Mouse (Mus musculus) liver, embryonic 13.5 days (tissue): ENCODE data around the gene Nmbr. TPM values are rescaled to one million over a fixed set of nuclear protein-coding genes. Genes with fewer than 3 reads are reported as not detected.

Experiments used
- ATAC-seq: fragments of 200-750 bp; cut with Nextera tagmentation; 2 replicates; pipeline ENCODE4 v1.8.0; 2017; ENCODE audit warnings: low read depth, mild to moderate bottlenecking, moderate number of reproducible peaks, moderate library complexity
- DNase-seq: peaks from one replicate; pipeline ENCODE4 v3.0.0; 2022
- H3K27ac ChIP-seq: fragments of 300-500 bp; sonication (generic); 2 replicates; pipeline ENCODE4 v1.5.1; 2015; ENCODE audit warnings: moderate library complexity, mild to moderate bottlenecking, inconsistent platforms
- H3K27me3 ChIP-seq: fragments of 300-500 bp; sonication (generic); 2 replicates; pipeline ENCODE4 v1.6.1; 2015; ENCODE audit warnings: mild to moderate bottlenecking, inconsistent platforms
- H3K36me3 ChIP-seq: fragments of 300-500 bp; sonication (generic); 2 replicates; pipeline ENCODE4 v1.6.1; 2015; ENCODE audit warnings: mild to moderate bottlenecking, inconsistent platforms
- H3K4me1 ChIP-seq: fragments of 300-500 bp; sonication (generic); replicated peaks from 2 replicates; pipeline ENCODE4 v1.6.1; 2015; ENCODE audit warnings: inconsistent platforms
- H3K4me2 ChIP-seq: fragments of 300-500 bp; sonication (generic); 2 replicates; pipeline ENCODE4 v1.6.1; 2015; ENCODE audit warnings: inconsistent platforms, mild to moderate bottlenecking, moderate library complexity
- H3K4me3 ChIP-seq: fragments of 300-500 bp; sonication (generic); replicated peaks from 2 replicates; pipeline ENCODE4 v1.5.1; 2015; ENCODE audit warnings: mild to moderate bottlenecking, inconsistent platforms
- H3K9ac ChIP-seq: fragments of 300-500 bp; sonication (generic); 2 replicates; pipeline ENCODE4 v1.6.1; 2015; ENCODE audit warnings: mild to moderate bottlenecking, inconsistent platforms
- H3K9me3 ChIP-seq: fragments of 300-500 bp; sonication (generic); replicated peaks from 2 replicates; pipeline ENCODE4 v1.6.1; 2016; ENCODE audit warnings: inconsistent platforms
- WGBS: fragments of 180-500 bp; shearing (Covaris S2); methylation state at CpG from one replicate; pipeline ENCODE4 v1.1.7; 2015; ENCODE audit not compliant: insufficient replicate concordance; 5-methylcytosine and 5-hydroxymethylcytosine counted together
- polyA plus RNA-seq: library from polyadenylated mRNA; unstranded; fragments of >200 nt; fragmentation: Nextera tagmentation; extraction: Ambion mirVana; gene quantifications from 2 replicates; pipeline ENCODE4 v1.2.1, GENCODE M21; 2015

Nmbr gene
- 0.17 and 0.20 TPM in 2 replicates for polyA plus RNA-seq

- WGBS = 1% methylated on average over 50 of the region's 50 CpGs
- peak within 1 kb of the TSS; percentile 68 for H3K4me2 ChIP-seq
Observed at GRCm38 (mm10) chr10:14705072-14706066, at the start of gene Nmbr, which contains the start of gene Vta1. Nmbr (plus strand) TSS chr10:14705591. Vta1 (minus strand) TSS chr10:14705560.

GRCm38 (mm10) chr10:14660875-14661274, 44.5 kb upstream of the Nmbr start:
- H3K4me1 ChIP-seq = no peaks in the 10 kb centered on the region
- H3K27ac ChIP-seq = no peak overlapping the region
- no peak for DNase-seq
- H3K36me3 ChIP-seq = peaks cover 22% of the 10 kb centered on the region
- no peak for ATAC-seq
- 82% methylated on average over 2 of the region's 2 CpGs for WGBS
- no peak overlapping the region for H3K4me3 ChIP-seq
- no peaks in the 10 kb centered on the region for H3K27me3 ChIP-seq
- H3K9ac ChIP-seq = no peak overlapping the region
- H3K4me2 ChIP-seq = no peak overlapping the region
- H3K9me3 ChIP-seq = no peaks in the 10 kb centered on the region

More at GRCm38 (mm10) chr10:14705072-14706066, at the start of gene Nmbr, which contains the start of gene Vta1:
- no peaks in the 10 kb centered on the region for H3K27me3 ChIP-seq
- H3K27ac ChIP-seq = peak within 1 kb of the TSS; percentile 74
- peak within 1 kb of the TSS; percentile 81 for H3K9ac ChIP-seq
- peak; percentile 96 for ATAC-seq
- H3K4me3 ChIP-seq = peak within 1 kb of the TSS; percentile 88
- peak; percentile 91 for DNase-seq
- no peaks in the 10 kb centered on the region for H3K36me3 ChIP-seq
- peaks cover 14% of the 10 kb centered on the region for H3K4me1 ChIP-seq
- H3K9me3 ChIP-seq = no peaks in the 10 kb centered on the region

GRCm38 (mm10) chr10:14666147-14666546, 39.2 kb upstream of the Nmbr start:
- Histone ChIP-seq H3K9me3 (no peaks in the 10 kb centered on the region), H3K4me2 (no peak overlapping the region), H3K36me3 (peaks cover 31% of the 10 kb centered on the region), H3K4me1 (no peaks in the 10 kb centered on the region), H3K27ac (no peak overlapping the region), H3K4me3 (no peak overlapping the region), H3K27me3 (no peaks in the 10 kb centered on the region), H3K9ac (no peak overlapping the region)
- ATAC-seq (no peak), DNase-seq (no peak)
- WGBS = 79% methylated on average over 2 of the region's 2 CpGs

GRCm38 (mm10) chr10:14685663-14686062, 19.7 kb upstream of the Nmbr start:
- WGBS = 83% methylated on average over 1 of the region's 1 CpGs

GRCm38 (mm10) chr10:14688785-14689442, 16.5 kb upstream of the Nmbr start:
- no peaks in the 10 kb centered on the region for H3K9me3 ChIP-seq
- H3K4me2 ChIP-seq = no peak overlapping the region
- peaks cover 19% of the 10 kb centered on the region for H3K36me3 ChIP-seq
- H3K27me3 ChIP-seq = no peaks in the 10 kb centered on the region
- no peak overlapping the region for H3K27ac ChIP-seq
- H3K4me1 ChIP-seq = peaks cover 15% of the 10 kb centered on the region
- no peak for ATAC-seq
- no peak overlapping the region for H3K9ac ChIP-seq
- 52% methylated on average over 6 of the region's 6 CpGs for WGBS
- no peak for DNase-seq
- H3K4me3 ChIP-seq = no peak overlapping the region

More at GRCm38 (mm10) chr10:14685663-14686062, 19.7 kb upstream of the Nmbr start:
- H3K27ac ChIP-seq = no peak overlapping the region
- no peaks in the 10 kb centered on the region for H3K9me3 ChIP-seq
- peaks cover 15% of the 10 kb centered on the region for H3K4me1 ChIP-seq
- no peak for ATAC-seq
- H3K36me3 ChIP-seq = peaks cover 20% of the 10 kb centered on the region
- no peak for DNase-seq
- H3K4me3 ChIP-seq = no peak overlapping the region
- no peaks in the 10 kb centered on the region for H3K27me3 ChIP-seq
- no peak overlapping the region for H3K4me2 ChIP-seq
- no peak overlapping the region for H3K9ac ChIP-seq

GRCm38 (mm10) chr10:14690349-14690748, 15.0 kb upstream of the Nmbr start:
- Histone ChIP-seq H3K36me3 (peaks cover 14% of the 10 kb centered on the region), H3K27ac (no peak overlapping the region), H3K27me3 (no peaks in the 10 kb centered on the region), H3K9me3 (no peaks in the 10 kb centered on the region), H3K9ac (no peak overlapping the region), H3K4me2 (no peak overlapping the region), H3K4me1 (peaks cover 15% of the 10 kb centered on the region), H3K4me3 (no peak overlapping the region)
- 75% methylated on average over 3 of the region's 3 CpGs for WGBS
- DNase-seq = no peak
- ATAC-seq = no peak

- WGBS = 82% methylated on average over 1 of the region's 1 CpGs
Observed at GRCm38 (mm10) chr10:14703239-14703638, 2.2 kb upstream of the Nmbr start.

GRCm38 (mm10) chr10:14703830-14704420, 1.5 kb upstream of the Nmbr start:
- no peak for ATAC-seq

More at GRCm38 (mm10) chr10:14703239-14703638, 2.2 kb upstream of the Nmbr start:
- H3K27ac ChIP-seq = no peak overlapping the region
- no peak overlapping the region for H3K4me2 ChIP-seq
- no peak overlapping the region for H3K4me3 ChIP-seq
- H3K27me3 ChIP-seq = no peaks in the 10 kb centered on the region
- 0 out of 2 replicates have a peak, but pooled peaks cover 2% of the 10 kb centered on the region for H3K36me3 ChIP-seq
- no peak overlapping the region for H3K9ac ChIP-seq
- peaks cover 14% of the 10 kb centered on the region for H3K4me1 ChIP-seq
- H3K9me3 ChIP-seq = no peaks in the 10 kb centered on the region
- no peak for DNase-seq
- no peak for ATAC-seq

GRCm38 (mm10) chr10:14718114-14718513, 12.7 kb downstream of the Nmbr start, which contains the start of gene Gje1:
Gje1 (minus strand) TSS chr10:14718214.
- H3K27ac ChIP-seq = no peak within 1 kb of the TSS
- no peaks in the 10 kb centered on the region for H3K27me3 ChIP-seq
- no peak within 1 kb of the TSS for H3K4me3 ChIP-seq
- 40% methylated on average over 3 of the region's 3 CpGs for WGBS
- no peaks in the 10 kb centered on the region for H3K9me3 ChIP-seq
- no peaks in the 10 kb centered on the region for H3K4me1 ChIP-seq
- ATAC-seq = no peak
- no peak within 1 kb of the TSS for H3K4me2 ChIP-seq
- no peak within 1 kb of the TSS for H3K9ac ChIP-seq
- H3K36me3 ChIP-seq = no peaks in the 10 kb centered on the region
- DNase-seq = no peak

More at GRCm38 (mm10) chr10:14703830-14704420, 1.5 kb upstream of the Nmbr start:
- Histone ChIP-seq H3K4me2 (peak overlapping the region; percentile 68), H3K36me3 (0 out of 2 replicates have a peak, but pooled peaks cover 2% of the 10 kb centered on the region), H3K27me3 (no peaks in the 10 kb centered on the region), H3K4me3 (peak overlapping the region; percentile 88), H3K4me1 (peaks cover 14% of the 10 kb centered on the region), H3K27ac (no peak overlapping the region), H3K9ac (peak overlapping the region; percentile 81; the same call in 1 of the 2 replicates), H3K9me3 (no peaks in the 10 kb centered on the region)
- DNase-seq = no peak
- 57% methylated on average over 4 of the region's 4 CpGs for WGBS

- H3K27ac ChIP-seq = no peak overlapping the region
- no peaks in the 10 kb centered on the region for H3K36me3 ChIP-seq
- no peaks in the 10 kb centered on the region for H3K4me1 ChIP-seq
- H3K4me2 ChIP-seq = no peak overlapping the region
- H3K9me3 ChIP-seq = no peaks in the 10 kb centered on the region
- ATAC-seq (no peak), DNase-seq (no peak)
- H3K27me3 ChIP-seq = no peaks in the 10 kb centered on the region
- no peak overlapping the region for H3K9ac ChIP-seq
- no peak overlapping the region for H3K4me3 ChIP-seq
- 53% methylated on average over 9 of the region's 9 CpGs for WGBS
Observed at GRCm38 (mm10) chr10:14725671-14726070, 20.3 kb downstream of the Nmbr start.

- WGBS = 6% methylated on average over 2 of the region's 2 CpGs
- DNase-seq (no peak), ATAC-seq (no peak)
Observed at GRCm38 (mm10) chr10:14734285-14734684, 28.9 kb downstream of the Nmbr start.

More at GRCm38 (mm10) chr10:14734285-14734684, 28.9 kb downstream of the Nmbr start:
- Histone ChIP-seq H3K4me3 (no peak overlapping the region), H3K27ac (no peak overlapping the region), H3K9ac (no peak overlapping the region), H3K27me3 (no peaks in the 10 kb centered on the region), H3K36me3 (no peaks in the 10 kb centered on the region), H3K4me2 (no peak overlapping the region), H3K9me3 (no peaks in the 10 kb centered on the region), H3K4me1 (no peaks in the 10 kb centered on the region)
